Mouse (Mus musculus) ES-E14 (cell line): ENCODE results near the gene Nfib. TPM values are rescaled to one million over a fixed set of nuclear protein-coding genes. Genes with fewer than 3 reads are reported as not detected.

Experiments
- DNase-seq: peaks from one replicate; pipeline ENCODE4 v3.0.0-alpha.2; 2013; ENCODE audit warnings: low read depth, low spot score
- H3K27ac ChIP-seq: 2 replicates; pipeline ENCODE4 v1.5.1; 2012; ENCODE audit warnings: low read depth, mild to moderate bottlenecking, low read length, moderate library complexity, mixed read lengths; ENCODE audit not compliant: poor library complexity, insufficient read depth, severe bottlenecking
- H3K36me3 ChIP-seq: 2 replicates; pipeline ENCODE4 v1.6.1; 2012; ENCODE audit warnings: mild to moderate bottlenecking, low read length, moderate library complexity, mixed read lengths; ENCODE audit not compliant: control insufficient read depth, poor library complexity, insufficient read depth, severe bottlenecking
- H3K4me1 ChIP-seq, 2 experiments: fragments of 150-350 bp in 1 of 2; sonication (generic) in 1 of 2; 2 replicates each; pipeline ENCODE4 v1.6.1; 2012; ENCODE audit warnings: low read length in 2 of 2, mild to moderate bottlenecking in 1 of 2, mixed read lengths in 1 of 2; ENCODE audit not compliant: control insufficient read depth in 2 of 2, insufficient read depth in 2 of 2, poor library complexity in 1 of 2
- H3K4me3 ChIP-seq, 2 experiments: fragments of 150-350 bp in 1 of 2; sonication (generic) in 1 of 2; 2 replicates each; pipeline ENCODE4 v1.5.1; 2012; ENCODE audit warnings: low read length in 2 of 2, low read depth in 1 of 2, mild to moderate bottlenecking in 1 of 2, mixed read lengths in 1 of 2; ENCODE audit not compliant: insufficient read depth in 1 of 2, poor library complexity in 1 of 2, severe bottlenecking in 1 of 2
- H3K9ac ChIP-seq: 2 replicates; pipeline ENCODE4 v1.6.1; 2012; ENCODE audit warnings: low read depth, mild to moderate bottlenecking, low read length, mixed read lengths; ENCODE audit not compliant: poor library complexity, insufficient read depth, severe bottlenecking
- H3K9me3 ChIP-seq: fragments of 150-350 bp; sonication (generic); 2 replicates; pipeline ENCODE4 v1.6.1; 2012; ENCODE audit warnings: low read depth, mild to moderate bottlenecking, low read length; ENCODE audit not compliant: control insufficient read depth, insufficient read depth
- CHD2 ChIP-seq: IDR thresholded peaks from 2 replicates; pipeline ENCODE4 v1.6.1; 2014; ENCODE audit warnings: mild to moderate bottlenecking, low read depth, low read length, inconsistent platforms
- HCFC1 ChIP-seq: IDR thresholded peaks from 2 replicates; pipeline ENCODE4 v1.6.1; 2012; ENCODE audit warnings: low read length, inconsistent platforms, borderline replicate concordance; ENCODE audit not compliant: insufficient read depth
- MAFK ChIP-seq: IDR thresholded peaks from 2 replicates; pipeline ENCODE4 v1.6.1; 2014; ENCODE audit warnings: mild to moderate bottlenecking, low read depth, low read length, inconsistent platforms; ENCODE audit not compliant: insufficient read depth
- ZC3H11A ChIP-seq: IDR thresholded peaks from 2 replicates; pipeline ENCODE4 v1.6.1; 2012; ENCODE audit warnings: low read depth, mild to moderate bottlenecking, inconsistent platforms, low read length, borderline replicate concordance
- ZNF384 ChIP-seq: IDR thresholded peaks from 2 replicates; pipeline ENCODE4 v1.6.1; 2012; ENCODE audit warnings: low read depth, low read length, inconsistent platforms
- in situ Hi-C, 2 experiments: fragments of 600-800 bp; cut with MboI; formaldehyde crosslinking; loops; one replicate each; pipeline ENCODE4 v1.15.1; 2025; ENCODE audit warnings: low sequenced_read_pairs in 2 of 2, inconsistent platforms in 1 of 2; ENCODE audit not compliant: unreplicated experiment in 2 of 2
- total RNA-seq: library from RNA; depleted of rRNA; stranded (reverse); fragments of 300-350 nt; gene quantifications from 2 replicates; pipeline ENCODE4 v1.2.3, GENCODE M21; 2012

The Nfib gene
- total RNA-seq, 1 experiment = 8.9 TPM

DNA sequence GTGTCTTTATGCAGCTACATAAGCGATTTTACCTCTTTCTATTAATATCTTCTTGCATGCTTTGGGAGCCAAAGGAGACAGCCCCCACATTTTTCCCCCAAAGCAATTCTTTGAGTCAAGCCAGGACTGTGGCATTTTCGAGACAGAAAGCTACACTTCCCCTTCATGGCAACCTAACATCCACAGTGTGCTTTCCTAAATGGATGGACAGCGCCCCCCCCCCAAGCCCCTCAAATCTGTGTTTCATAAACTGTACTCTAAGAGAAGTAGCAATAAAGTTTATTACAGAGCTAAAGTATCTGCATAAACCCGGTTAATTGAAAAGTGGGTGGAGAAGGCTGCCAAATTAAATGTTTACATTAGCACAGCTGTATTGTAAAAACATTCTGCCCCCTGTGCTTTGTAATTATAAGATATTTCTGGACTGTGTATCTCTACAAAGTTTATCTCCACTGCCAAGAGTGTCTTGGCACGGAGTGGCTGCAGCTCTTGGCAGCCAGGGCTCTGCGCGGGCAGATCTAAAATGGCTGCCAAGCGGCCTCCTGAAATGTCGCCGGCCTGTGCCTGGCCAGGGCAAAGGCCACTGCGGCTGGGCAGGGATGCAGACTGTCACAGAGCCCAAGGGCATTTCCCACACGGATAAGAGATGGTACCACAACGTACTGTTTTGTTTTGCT, 301.4 kb downstream of the Nfib start:
- H3K9me3 ChIP-seq = no peaks in the 10 kb centered on the region
- H3K36me3 ChIP-seq = no peaks in the 10 kb centered on the region
- DNase-seq = no peak
- TF ChIP-seq ZNF384 (no peak), CHD2 (no peak), MAFK (no peak), ZC3H11A (peak; percentile 41; the same call in 1 of the 2 replicates), HCFC1 (no peak)
- in situ Hi-C loops = no loop called here
- H3K4me1 ChIP-seq = peaks cover 16 to 27% of the 10 kb centered on the region in 2 experiments
- no peak overlapping the region for H3K9ac ChIP-seq
- H3K27ac ChIP-seq = no peak overlapping the region
- H3K4me3 ChIP-seq = peak overlapping the region in 1 of 2 experiments; percentile 17; a peak in 1 of 4 replicates

DNA sequence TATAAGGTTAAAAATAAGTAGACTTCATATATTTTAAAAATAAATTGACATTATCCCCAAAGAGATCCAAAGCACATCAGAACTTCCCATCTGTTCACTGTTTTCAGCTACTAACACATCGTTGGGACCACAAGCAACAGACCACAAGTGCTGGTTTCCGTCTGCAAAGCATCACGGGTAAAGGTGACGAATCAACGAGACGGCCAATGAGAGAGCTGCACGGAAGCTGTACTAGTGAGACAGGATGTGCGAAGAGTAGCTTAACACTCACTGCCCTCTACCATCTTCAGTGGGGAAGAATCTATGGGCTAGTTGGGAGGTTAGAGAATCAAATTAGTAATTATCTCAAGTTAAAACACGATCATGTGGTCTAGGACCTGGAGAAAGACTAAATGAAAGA, 302.9 kb downstream of the Nfib start:
- no peak for TF ChIP-seq HCFC1
- TF ChIP-seq ZC3H11A = no peak
- TF ChIP-seq CHD2 = no peak
- no peak for TF ChIP-seq MAFK
- TF ChIP-seq ZNF384 = no peak
- Histone ChIP-seq H3K4me1 (peaks cover 18 to 26% of the 10 kb centered on the region in 2 experiments), H3K4me3 (no peak overlapping the region), H3K36me3 (no peaks in the 10 kb centered on the region), H3K9me3 (no peaks in the 10 kb centered on the region), H3K27ac (no peak overlapping the region), H3K9ac (no peak overlapping the region)
- in situ Hi-C loops = no loop called here
- no peak for DNase-seq

DNA sequence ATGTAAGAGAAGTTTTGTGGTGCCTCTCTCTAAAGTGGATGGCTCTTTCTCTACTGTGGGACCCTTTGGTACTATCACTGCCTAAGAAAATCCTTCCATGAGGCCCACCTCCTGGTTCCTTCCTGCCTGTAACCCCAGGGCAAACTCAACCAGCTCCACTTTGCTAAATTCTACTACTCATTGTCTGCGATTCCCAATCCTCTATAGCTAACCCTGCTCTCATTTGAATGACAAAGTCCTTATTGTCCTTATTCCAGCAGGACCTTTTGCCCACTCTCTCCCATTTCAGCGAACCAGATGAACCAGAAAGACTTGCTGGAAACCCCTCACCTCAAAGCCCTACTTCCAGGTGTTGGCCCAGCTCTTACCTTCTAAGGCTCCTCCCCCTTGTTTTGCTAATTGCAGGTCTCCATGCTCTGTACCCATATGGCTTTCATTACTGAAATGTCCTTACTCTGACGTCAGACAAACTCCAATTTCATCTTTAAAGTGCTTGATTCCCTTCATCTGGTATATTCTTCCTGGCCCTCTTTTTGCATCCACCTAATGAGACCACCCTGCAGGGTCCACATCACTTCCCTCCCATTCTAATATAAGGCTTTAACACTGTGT, 304.0 kb downstream of the Nfib start:
- peak; percentile 63 for DNase-seq
- in situ Hi-C loops = no loop called here
- Histone ChIP-seq H3K36me3 (no peaks in the 10 kb centered on the region), H3K4me3 (no peak overlapping the region), H3K4me1 (peaks cover 20 to 26% of the 10 kb centered on the region in 2 experiments), H3K27ac (peak overlapping the region; percentile 91), H3K9ac (peak overlapping the region; percentile 37; the same call in 1 of the 2 replicates), H3K9me3 (no peaks in the 10 kb centered on the region)
- TF ChIP-seq HCFC1 = no peak
- TF ChIP-seq MAFK = no peak
- peak; percentile 63; the same call in 1 of the 2 replicates for TF ChIP-seq CHD2
- no peak for TF ChIP-seq ZNF384
- TF ChIP-seq ZC3H11A = no peak

DNA sequence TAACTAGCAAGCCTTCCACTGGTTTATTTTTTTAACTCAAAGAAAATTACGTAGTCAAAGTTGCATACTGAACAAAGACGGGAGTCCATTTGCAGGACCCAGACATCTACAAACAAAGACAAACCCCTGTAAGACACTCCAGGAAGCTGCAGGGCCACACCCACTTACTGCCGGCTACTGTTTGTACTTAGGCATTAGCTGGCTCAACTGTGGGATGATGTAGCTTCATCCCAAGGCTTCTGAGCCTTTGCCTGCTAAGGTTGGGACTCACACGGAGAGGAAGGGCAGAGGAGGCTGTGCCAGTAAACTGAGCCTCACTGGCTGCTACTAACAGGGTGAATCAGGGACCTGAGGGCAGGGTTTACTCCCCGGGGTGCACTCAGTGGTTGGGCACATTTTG, 305.0 kb downstream of the Nfib start:
- Histone ChIP-seq H3K36me3 (no peaks in the 10 kb centered on the region), H3K9ac (no peak overlapping the region), H3K9me3 (no peaks in the 10 kb centered on the region), H3K4me1 (peaks cover 18 to 25% of the 10 kb centered on the region in 2 experiments), H3K27ac (peak overlapping the region; percentile 91), H3K4me3 (peak overlapping the region in 1 of 2 experiments; percentile 26; a peak in 2 of 4 replicates)
- no peak for TF ChIP-seq MAFK
- no peak for TF ChIP-seq HCFC1
- no peak for TF ChIP-seq ZC3H11A
- no peak for TF ChIP-seq ZNF384
- TF ChIP-seq CHD2 = no peak
- in situ Hi-C loops = no loop called here
- DNase-seq = peak; percentile 65
